Mouse (Mus musculus): ENCODE results near the gene Mat2a.

Gene Mat2a

GRCm38 (mm10) chr6:72462550-72463257 lies 23.3 kb upstream of the Mat2a start:
- ChIA-PET POLR2A (interaction anchor here (0.6 to 4.6 kb wide), 15 partner anchors 9 to 50 kb away, joined by 3 to 31 read pairs (median 4); partner anchors contain the start of gene Mat2a (in 3 of the 4)), CTCF (interaction anchor here in 2 of 4 experiments (0.5 to 1.6 kb wide), 2 partner anchors 71 to 73 kb away, joined by 4 to 7 read pairs; no protein-coding TSS in a partner anchor)

GRCm38 (mm10) chr6:72460036-72460801 lies 20.9 kb upstream of the Mat2a start:
- ChIA-PET POLR2A (interaction anchor here in 3 of 4 experiments (0.6 to 4.6 kb wide), 8 partner anchors 8 to 31 kb away, joined by 3 to 31 read pairs (median 4); partner anchors contain the start of gene Mat2a (in 2 of the 3)), CTCF (interaction anchor here in 1 of 4 experiments (0.7 kb wide), 1 partner anchor 75 kb away, joined by 3 read pairs; no protein-coding TSS in a partner anchor)

- ChIA-PET POLR2A (interaction anchor here in 2 of 4 experiments (0.6 to 1.1 kb wide), 2 partner anchors 19 to 20 kb away, joined by 3 to 10 read pairs; partner anchors contain the start of gene Mat2a (in 1 of the 2)), CTCF (interaction anchor here in 1 of 4 experiments (0.6 kb wide), 1 partner anchor 235 kb away, joined by 3 read pairs; no protein-coding TSS in a partner anchor)
Observed at GRCm38 (mm10) chr6:72458921-72459320, 19.6 kb upstream of the Mat2a start.

GRCm38 (mm10) chr6:72458418-72458817 lies 19.1 kb upstream of the Mat2a start:
- ChIA-PET POLR2A (interaction anchor here in 2 of 4 experiments (0.6 to 1.2 kb wide), 4 partner anchors 9 to 60 kb away, joined by 3 to 10 read pairs (median 3); partner anchors contain the start of gene Mat2a (in 1 of the 2)), CTCF (interaction anchor here in 1 of 4 experiments (0.7 to 0.9 kb wide), 2 partner anchors 76 to 206 kb away, joined by 3 to 4 read pairs; no protein-coding TSS in a partner anchor)

- POLR2A ChIA-PET: interaction anchor here (0.7 to 10.2 kb wide), 16 partner anchors 9 to 227 kb away, joined by 3 to 205 read pairs (median 4); partner anchors contain the start of gene Mat2a (in 4 of the 4)
- CTCF ChIA-PET: interaction anchor here in 2 of 4 experiments (0.7 to 1.0 kb wide), 2 partner anchors 15 to 58 kb away, joined by 4 to 16 read pairs; no protein-coding TSS in a partner anchor
Observed at GRCm38 (mm10) chr6:72456567-72456966, 17.2 kb upstream of the Mat2a start.

- CTCF ChIA-PET: interaction anchor here in 2 of 4 experiments (0.5 to 1.0 kb wide), 5 partner anchors 12 to 80 kb away, joined by 3 to 6 read pairs (median 3); no protein-coding TSS in a partner anchor
- POLR2A ChIA-PET: interaction anchor here (0.6 to 10.2 kb wide), 15 partner anchors 7 to 1186 kb away, joined by 3 to 205 read pairs (median 7); partner anchors contain the start of gene Mat2a (in 4 of the 4)
Observed at GRCm38 (mm10) chr6:72454833-72455373, 15.5 kb upstream of the Mat2a start.

GRCm38 (mm10) chr6:72454072-72454746 lies 14.9 kb upstream of the Mat2a start:
- ChIA-PET CTCF (interaction anchor here in 2 of 4 experiments (0.5 to 1.1 kb wide), 4 partner anchors 34 to 81 kb away, joined by 3 to 6 read pairs (median 4); no protein-coding TSS in a partner anchor), POLR2A (interaction anchor here (0.5 to 10.2 kb wide), 18 partner anchors 8 to 154 kb away, joined by 3 to 205 read pairs (median 7); partner anchors contain the start of genes Mat2a (in 4 of the 4) and Ggcx (in 1 of the 4))

GRCm38 (mm10) chr6:72453578-72453977 lies 14.2 kb upstream of the Mat2a start:
- CTCF ChIA-PET: interaction anchor here in 1 of 4 experiments (0.6 to 1.1 kb wide), 2 partner anchors 79 to 81 kb away, joined by 3 to 4 read pairs; no protein-coding TSS in a partner anchor
- POLR2A ChIA-PET: interaction anchor here (0.5 to 10.2 kb wide), 22 partner anchors 9 to 155 kb away, joined by 3 to 205 read pairs (median 6); partner anchors contain the start of genes Mat2a (in 4 of the 4) and Ggcx (in 1 of the 4)

GRCm38 (mm10) chr6:72452329-72452728 lies 13.0 kb upstream of the Mat2a start:
- ChIA-PET POLR2A (interaction anchor here (0.5 to 10.2 kb wide), 26 partner anchors 9 to 474 kb away, joined by 3 to 205 read pairs (median 4); partner anchors contain the start of genes Mat2a (in 4 of the 4) and Ggcx (in 1 of the 4)), CTCF (interaction anchor here in 2 of 4 experiments (0.6 to 0.8 kb wide), 3 partner anchors 42 to 83 kb away, joined by 3 read pairs; no protein-coding TSS in a partner anchor)

GRCm38 (mm10) chr6:72451778-72452177 lies 12.4 kb upstream of the Mat2a start:
- ChIA-PET POLR2A (interaction anchor here (0.6 to 10.2 kb wide), 23 partner anchors 10 to 475 kb away, joined by 3 to 205 read pairs (median 5); partner anchors contain the start of gene Mat2a (in 4 of the 4)), CTCF (interaction anchor here in 2 of 4 experiments (0.6 to 0.8 kb wide), 3 partner anchors 42 to 84 kb away, joined by 3 read pairs; no protein-coding TSS in a partner anchor)

GRCm38 (mm10) chr6:72447487-72447886 lies 8.1 kb upstream of the Mat2a start:
- CTCF ChIA-PET: interaction anchor here in 1 of 4 experiments (1.0 kb wide), 1 partner anchor 88 kb away, joined by 3 read pairs; no protein-coding TSS in a partner anchor
- POLR2A ChIA-PET: interaction anchor here (0.6 to 10.2 kb wide), 21 partner anchors 8 to 85 kb away, joined by 3 to 205 read pairs (median 4); partner anchors contain the start of gene Mat2a (in 4 of the 4)

- CTCF ChIA-PET: no interaction called here
Observed at GRCm38 (mm10) chr6:72445011-72445410, 5.7 kb upstream of the Mat2a start.

GRCm38 (mm10) chr6:72442921-72443604 lies 3.7 kb upstream of the Mat2a start:
- ChIA-PET CTCF (no interaction called here), POLR2A (interaction anchor here in 3 of 4 experiments (0.6 to 11.0 kb wide), 17 partner anchors 8 to 87 kb away, joined by 3 to 205 read pairs (median 5); partner anchors contain the start of gene Ggcx (in 1 of the 3))

More at GRCm38 (mm10) chr6:72445011-72445410, 5.7 kb upstream of the Mat2a start:
- POLR2A ChIA-PET: interaction anchor here in 3 of 4 experiments (0.5 to 11.0 kb wide), 8 partner anchors 7 to 178 kb away, joined by 3 to 205 read pairs (median 9); no protein-coding TSS in a partner anchor

- ChIA-PET CTCF (interaction anchor here (0.6 to 3.0 kb wide), 7 partner anchors 9 to 219 kb away, joined by 3 to 13 read pairs (median 3); partner anchors contain the start of gene Ggcx (in 1 of the 4)), POLR2A (interaction anchor here (0.5 to 14.2 kb wide), 178 partner anchors 8 to 808 kb away, joined by 3 to 371 read pairs (median 5); partner anchors contain the start of genes Ggcx (in 4 of the 4), Elmod3 (in 2 of the 4), Retsat (in 2 of the 4) and Tgoln1 (in 2 of the 4))
Observed at GRCm38 (mm10) chr6:72440186-72440990, 1.0 kb upstream of the Mat2a start.

GRCm38 (mm10) chr6:72438862-72439354 lies 450 bp downstream of the Mat2a start:
- POLR2A ChIA-PET: interaction anchor here (0.6 to 14.2 kb wide), 182 partner anchors 8 to 1086 kb away, joined by 3 to 371 read pairs (median 5); partner anchors contain the start of genes Ggcx (in 4 of the 4), Tgoln1 (in 3 of the 4), Usp39 (in 3 of the 4) and Elmod3 (in 2 of the 4)
- CTCF ChIA-PET: interaction anchor here in 3 of 4 experiments (0.5 to 3.0 kb wide), 14 partner anchors 8 to 349 kb away, joined by 3 to 13 read pairs (median 3); partner anchors contain the start of gene Ggcx (in 2 of the 3)
